Mouse (Mus musculus) lung, postnatal 0 days (tissue): ENCODE measurements around the gene Atp6v0a4. TPM values are rescaled to one million over a fixed set of nuclear protein-coding genes. Genes with fewer than 3 reads are reported as not detected.
A peak's percentile ranks its signal among the peaks of the same experiment; 100 is the strongest.

ENCODE experiments used
- ATAC-seq: fragments of 200-750 bp; cut with Nextera tagmentation; 2 replicates; pipeline ENCODE4 v1.8.0; 2017; ENCODE audit warnings: moderate library complexity
- DNase-seq: peaks from one replicate; pipeline ENCODE4 v3.0.0-alpha.2; 2016; ENCODE audit warnings: low spot score
- H3K27ac ChIP-seq: fragments of 300-500 bp; sonication (generic); 2 replicates; pipeline ENCODE4 v1.5.1; 2014; ENCODE audit warnings: antibody characterized with exemption, mild to moderate bottlenecking, low read length, mixed read lengths
- H3K27me3 ChIP-seq: fragments of 300-500 bp; sonication (generic); replicated peaks from 2 replicates; pipeline ENCODE4 v1.6.1; 2014; ENCODE audit warnings: low read length, mixed read lengths; ENCODE audit not compliant: insufficient read depth
- H3K36me3 ChIP-seq: fragments of 300-500 bp; sonication (generic); 2 replicates; pipeline ENCODE4 v1.6.1; 2014; ENCODE audit warnings: low read length, mixed read lengths; ENCODE audit not compliant: insufficient read depth
- H3K4me1 ChIP-seq: fragments of 300-500 bp; sonication (generic); 2 replicates; pipeline ENCODE4 v1.6.1; 2014; ENCODE audit warnings: antibody characterized with exemption, low read depth, low read length, mixed read lengths; ENCODE audit not compliant: insufficient read depth
- H3K4me2 ChIP-seq: fragments of 300-500 bp; sonication (generic); replicated peaks from 2 replicates; pipeline ENCODE4 v1.6.1; 2014; ENCODE audit warnings: low read depth, mild to moderate bottlenecking, low read length, moderate library complexity, mixed read lengths
- H3K4me3 ChIP-seq: fragments of 300-500 bp; sonication (generic); 2 replicates; pipeline ENCODE4 v1.5.1; 2014; ENCODE audit warnings: low read depth, low read length
- H3K9ac ChIP-seq: fragments of 300-500 bp; sonication (generic); replicated peaks from 2 replicates; pipeline ENCODE4 v1.6.1; 2014; ENCODE audit warnings: low read depth, mild to moderate bottlenecking
- H3K9me3 ChIP-seq: fragments of 300-500 bp; sonication (generic); 2 replicates; pipeline ENCODE4 v1.6.1; 2016; ENCODE audit warnings: low read length, mixed read lengths
- CTCF ChIP-seq: IDR thresholded peaks from 2 replicates; pipeline ENCODE4 v1.5.1; 2016; ENCODE audit warnings: antibody characterized with exemption, mild to moderate bottlenecking
- EP300 ChIP-seq: IDR thresholded peaks from 2 replicates; pipeline ENCODE4 v1.6.1; 2016; ENCODE audit warnings: antibody characterized with exemption, mild to moderate bottlenecking, control low read depth
- WGBS: fragments of 180-500 bp; shearing (Covaris S2); extraction: QIAGEN DNeasy Blood & Tissue Kit; methylation state at CpG from one replicate; pipeline ENCODE4 v1.1.7; 2014; 5-methylcytosine and 5-hydroxymethylcytosine counted together
- polyA plus RNA-seq: library from polyadenylated mRNA; unstranded; fragments of >200 nt; fragmentation: Nextera tagmentation; extraction: Ambion mirVana; gene quantifications from 2 replicates; pipeline ENCODE4 v1.2.1, GENCODE M21; 2015

The Atp6v0a4 gene
- polyA plus RNA-seq, 1 experiment from 2014 or later: 20.0 TPM

DNA sequence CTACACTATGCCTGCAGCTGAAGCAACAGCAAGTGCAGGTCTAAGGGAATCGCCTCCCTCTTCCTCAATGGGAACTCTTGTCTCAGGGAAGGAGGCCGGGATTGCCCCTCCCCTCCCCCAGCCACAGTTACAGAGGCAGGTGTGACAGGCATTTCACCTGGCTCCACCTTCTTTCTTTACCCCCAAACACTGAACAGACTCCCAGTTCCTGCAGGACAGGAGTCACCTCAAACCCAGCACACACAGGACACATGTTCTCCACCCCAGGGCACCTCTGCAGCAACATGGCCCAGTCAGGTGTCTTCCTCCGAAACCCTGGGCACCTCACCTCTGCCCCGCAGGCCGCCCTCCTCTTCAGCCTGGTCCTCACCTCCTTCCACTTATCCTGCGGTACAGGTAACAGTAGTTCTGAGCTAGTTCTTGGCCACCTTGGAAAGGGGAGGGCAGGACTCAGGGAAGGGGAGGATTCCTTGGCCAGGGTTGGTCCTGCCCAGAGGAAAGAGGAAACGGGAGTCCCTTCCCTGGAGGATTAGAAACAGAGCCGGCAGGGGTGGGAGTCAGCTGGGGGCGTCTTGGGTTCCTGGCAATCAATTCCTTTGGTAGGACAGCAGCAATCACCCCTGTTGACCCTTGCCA is 15.1 kb downstream of the Atp6v0a4 start, which contains the start of gene Tmem213:
Gene Tmem213 (plus strand): TSS at position 96 of the 636 bp plus-strand sequence.
- no peaks in the 10 kb centered on the region for H3K27me3 ChIP-seq
- H3K4me2 ChIP-seq: peak within 1 kb of the TSS; percentile 51
- no peaks in the 10 kb centered on the region for H3K36me3 ChIP-seq
- TF ChIP-seq EP300: no peak
- TF ChIP-seq CTCF: no peak
- H3K27ac ChIP-seq: peak within 1 kb of the TSS; percentile 86
- peak within 1 kb of the TSS; percentile 31 for H3K4me3 ChIP-seq
- ATAC-seq (peak; percentile 71), DNase-seq (peak; percentile 68)
- peak within 1 kb of the TSS; percentile 30 for H3K9ac ChIP-seq
- no peaks in the 10 kb centered on the region for H3K4me1 ChIP-seq
- WGBS: 20% methylated on average over 9 of the region's 9 CpGs
- H3K9me3 ChIP-seq: no peaks in the 10 kb centered on the region

DNA sequence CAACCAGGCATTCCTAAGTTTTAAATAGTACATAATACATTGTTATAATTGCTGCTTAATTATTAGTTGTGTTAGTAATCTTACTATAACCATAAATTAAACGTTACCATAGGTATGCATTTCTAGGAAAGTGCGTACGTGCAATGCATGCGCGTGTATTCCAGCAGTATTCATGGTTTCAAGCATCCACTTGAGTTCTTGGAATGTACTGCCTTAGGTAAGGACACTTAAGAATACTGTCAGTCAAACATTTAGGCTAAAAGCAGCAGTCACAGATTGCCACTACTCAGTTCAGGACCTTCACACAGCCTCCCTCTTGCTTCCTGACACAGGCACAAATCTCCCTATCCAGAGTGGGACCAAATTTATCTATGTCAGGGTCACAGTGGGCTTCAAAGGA is 15.9 kb downstream of the Atp6v0a4 start:
- DNase-seq (peak; percentile 81), ATAC-seq (peak; percentile 69)
- Histone ChIP-seq H3K4me2 (peak overlapping the region; percentile 51; the same call in 1 of the 2 replicates), H3K4me3 (no peak overlapping the region), H3K36me3 (no peaks in the 10 kb centered on the region), H3K27me3 (no peaks in the 10 kb centered on the region), H3K27ac (peak overlapping the region; percentile 86), H3K4me1 (peaks cover 5% of the 10 kb centered on the region; the same call in 1 of the 2 replicates), H3K9ac (no peak overlapping the region), H3K9me3 (no peaks in the 10 kb centered on the region)
- WGBS: 56% methylated on average over 5 of the region's 5 CpGs
- no peak for TF ChIP-seq CTCF
- TF ChIP-seq EP300: peak; percentile 98

DNA sequence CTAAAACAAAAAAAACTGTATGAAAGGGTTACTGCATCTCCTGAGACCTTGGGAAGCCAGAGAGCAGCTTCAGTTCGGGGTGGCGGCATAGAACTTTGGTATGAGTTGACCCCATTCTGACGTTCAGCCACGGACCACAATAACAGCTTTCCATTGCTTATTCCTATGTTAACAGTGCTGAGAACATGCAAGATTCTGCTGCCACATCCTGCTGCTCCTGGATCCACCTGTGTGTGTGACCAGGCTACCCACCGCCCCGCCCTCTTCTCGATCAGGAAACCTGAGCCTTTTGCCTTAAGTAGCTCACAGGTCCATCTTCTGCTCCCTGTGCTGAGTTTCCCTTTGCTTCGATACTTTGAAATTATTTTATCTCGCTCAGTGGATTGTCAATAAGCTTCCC is 18.5 kb downstream of the Atp6v0a4 start:
- Histone ChIP-seq H3K4me1 (peaks cover 5% of the 10 kb centered on the region; the same call in 1 of the 2 replicates), H3K9me3 (no peaks in the 10 kb centered on the region), H3K4me3 (no peak overlapping the region), H3K9ac (no peak overlapping the region), H3K27me3 (no peaks in the 10 kb centered on the region), H3K36me3 (no peaks in the 10 kb centered on the region), H3K27ac (no peak overlapping the region), H3K4me2 (no peak overlapping the region)
- ATAC-seq (no peak), DNase-seq (no peak)
- WGBS: 54% methylated on average over 9 of the region's 9 CpGs
- TF ChIP-seq CTCF (no peak), EP300 (no peak)

DNA sequence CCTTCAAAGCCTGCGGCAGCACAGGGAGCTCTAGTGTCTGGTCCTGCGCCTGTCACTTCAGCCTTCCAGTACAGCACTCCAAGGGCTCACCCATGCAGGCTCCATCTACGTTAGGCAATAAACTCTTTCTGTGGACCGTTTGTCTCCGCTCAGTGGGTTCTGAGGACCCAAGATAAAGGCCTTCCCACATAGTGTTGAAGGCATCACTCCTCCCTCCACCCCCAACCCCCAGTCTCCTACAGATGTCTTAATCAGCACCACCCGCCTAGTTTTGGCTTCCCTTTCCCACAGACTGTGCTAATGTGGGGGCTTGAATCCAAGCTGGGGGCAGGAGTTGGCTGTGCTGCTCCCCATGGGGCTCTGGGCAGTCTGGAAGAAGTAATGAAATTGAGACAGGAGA is 20.6 kb downstream of the Atp6v0a4 start:
- TF ChIP-seq CTCF (no peak), EP300 (no peak)
- WGBS: 39% methylated on average over 6 of the region's 6 CpGs
- H3K9me3 ChIP-seq: no peaks in the 10 kb centered on the region
- H3K4me1 ChIP-seq: peaks cover 5% of the 10 kb centered on the region; the same call in 1 of the 2 replicates
- H3K4me2 ChIP-seq: no peak overlapping the region
- H3K36me3 ChIP-seq: no peaks in the 10 kb centered on the region
- no peak for ATAC-seq
- H3K4me3 ChIP-seq: no peak overlapping the region
- DNase-seq: no peak
- H3K9ac ChIP-seq: no peak overlapping the region
- H3K27me3 ChIP-seq: no peaks in the 10 kb centered on the region
- no peak overlapping the region for H3K27ac ChIP-seq

DNA sequence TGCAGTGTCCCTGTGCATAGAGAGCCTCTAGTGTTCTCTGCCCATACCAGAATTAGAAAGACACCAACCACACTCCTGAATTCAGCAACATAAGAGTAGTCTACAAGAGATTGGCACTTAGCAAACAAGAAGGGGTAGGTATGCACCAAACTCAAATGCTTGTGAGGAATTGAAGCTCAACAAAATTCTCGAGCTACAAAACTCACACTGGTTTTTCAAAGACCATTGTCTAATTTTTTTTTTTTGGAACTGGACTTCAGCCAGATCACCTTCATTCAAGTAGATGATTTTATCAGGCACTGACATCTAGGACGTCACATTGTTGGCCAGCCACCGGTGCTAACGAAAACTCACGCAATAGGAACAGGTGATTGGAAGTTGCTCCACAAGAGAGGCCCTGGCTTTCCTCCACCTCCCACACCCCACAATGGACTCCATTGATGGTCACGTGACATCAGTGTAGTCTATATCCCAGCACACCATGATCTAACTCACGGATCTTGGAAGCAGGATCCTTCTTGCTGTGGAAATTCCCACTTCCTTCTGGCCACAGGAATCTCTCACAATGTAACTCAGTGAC is 22.1 kb downstream of the Atp6v0a4 start:
- TF ChIP-seq CTCF: no peak
- TF ChIP-seq EP300: peak; percentile 65
- 53% methylated on average over 7 of the region's 7 CpGs for WGBS
- DNase-seq: peak; percentile 63

DNA sequence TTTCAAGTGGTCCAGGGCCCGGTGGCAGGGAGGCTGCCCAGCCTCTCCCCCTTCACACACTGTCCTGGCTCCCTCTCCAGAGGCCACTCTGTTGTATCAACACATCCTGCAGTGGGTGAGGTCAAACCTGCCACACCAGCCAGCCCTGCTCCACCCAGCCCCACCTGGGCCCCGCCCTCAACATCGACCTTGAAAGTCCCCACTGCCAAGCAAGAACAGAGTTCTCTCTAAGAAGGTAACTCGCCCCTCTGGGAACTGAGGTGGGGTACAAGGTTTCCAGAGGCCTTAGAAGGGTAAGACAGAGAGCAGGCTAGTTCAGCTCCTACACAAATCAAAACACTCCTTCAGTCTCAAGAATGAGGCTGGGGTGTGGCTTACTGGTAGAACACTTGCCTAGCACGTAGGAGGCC is 27.4 kb downstream of the Atp6v0a4 start:
- DNase-seq: peak; percentile 87
- Histone ChIP-seq H3K4me1 (no peaks in the 10 kb centered on the region), H3K27ac (peak overlapping the region; percentile 85), H3K4me2 (peak overlapping the region; percentile 47; the same call in 1 of the 2 replicates), H3K4me3 (peak overlapping the region; percentile 35), H3K9ac (no peak overlapping the region), H3K36me3 (no peaks in the 10 kb centered on the region), H3K27me3 (no peaks in the 10 kb centered on the region), H3K9me3 (no peaks in the 10 kb centered on the region)
- WGBS: 42% methylated on average over 5 of the region's 5 CpGs
- peak; percentile 75 for TF ChIP-seq EP300
- no peak for TF ChIP-seq CTCF
- ATAC-seq: peak; percentile 99

More for the DNA sequence above, 22.1 kb downstream of the Atp6v0a4 start:
- Histone ChIP-seq H3K36me3 (no peaks in the 10 kb centered on the region), H3K4me2 (no peak overlapping the region), H3K4me3 (no peak overlapping the region), H3K27ac (peak overlapping the region; percentile 80), H3K4me1 (peaks cover 5% of the 10 kb centered on the region; the same call in 1 of the 2 replicates), H3K27me3 (no peaks in the 10 kb centered on the region), H3K9ac (no peak overlapping the region), H3K9me3 (no peaks in the 10 kb centered on the region)
- peak; percentile 71 for ATAC-seq
